Mouse (Mus musculus) right cerebral cortex, postnatal 14 days (tissue): ENCODE measurements at regions not wholly inside any gene's neighbourhood (a gene's known extent, or its start where the extent isn't known, plus 50 kb on each side); places are given as distances from the start of the nearest gene placed in this dataset.

Source experiments
- DNase-seq: peaks from one replicate; pipeline ENCODE4 v3.0.0; 2022

DNA sequence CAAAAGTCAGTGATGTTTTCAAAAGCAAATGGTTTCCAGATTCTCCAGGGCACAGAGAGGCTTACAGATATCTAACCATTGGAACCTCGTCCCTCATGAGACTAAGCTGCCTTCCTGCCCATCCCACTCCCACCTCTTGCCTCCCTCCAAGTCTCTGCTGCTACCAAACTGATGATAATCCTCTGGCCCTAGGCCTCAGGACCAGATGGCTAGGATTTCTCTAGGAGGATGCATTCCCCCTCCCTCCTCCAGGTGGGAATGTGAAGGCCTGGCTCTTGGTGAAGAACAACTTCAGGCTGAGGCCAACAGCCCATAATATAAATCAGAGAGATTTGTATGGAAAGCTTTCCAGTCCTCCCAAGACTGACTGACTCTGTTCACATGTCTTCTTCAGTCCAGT lies 198.9 kb upstream of the Cdh5 start:
- DNase-seq, result no peak

DNA sequence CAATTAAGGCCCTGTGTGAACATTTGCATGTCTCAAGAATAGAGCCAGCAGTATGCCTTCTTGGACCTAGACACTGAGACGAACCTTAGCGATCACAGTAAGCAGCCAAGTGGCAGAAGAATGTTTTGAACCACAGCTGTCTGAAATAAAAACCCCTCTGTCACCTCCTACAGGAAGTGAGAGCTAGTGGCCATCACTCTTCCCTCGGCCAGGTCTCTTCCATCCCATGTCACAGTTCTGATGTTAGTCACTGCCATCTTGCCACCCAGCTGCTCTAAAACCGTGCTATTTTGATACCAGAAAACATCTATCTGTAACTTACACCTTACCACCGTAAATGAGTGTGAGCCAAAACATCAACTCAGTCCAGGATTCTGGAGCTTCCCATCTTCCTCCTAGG lies 197.8 kb upstream of the Cdh5 start:
- DNase-seq, result no peak

DNA sequence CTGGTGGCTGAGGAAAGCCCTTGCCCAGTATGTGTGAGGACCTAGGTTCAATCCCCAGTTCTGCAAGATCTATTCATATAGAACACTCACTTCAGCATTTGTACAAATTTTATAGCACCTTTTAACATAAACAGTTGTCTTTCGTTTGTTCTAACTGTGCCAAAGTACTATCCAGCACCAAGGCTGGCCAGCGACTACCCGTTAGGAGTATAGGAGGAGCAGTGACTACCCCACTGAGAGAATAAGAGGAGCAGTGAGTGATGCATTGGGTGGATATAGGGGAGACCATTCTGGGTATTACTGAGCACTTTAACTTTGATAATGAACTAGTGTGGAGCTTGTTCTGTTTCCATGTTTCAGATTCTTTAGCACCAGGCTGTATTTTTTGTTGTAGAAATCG lies 193.8 kb upstream of the Cdh5 start:
- no peak for DNase-seq

DNA sequence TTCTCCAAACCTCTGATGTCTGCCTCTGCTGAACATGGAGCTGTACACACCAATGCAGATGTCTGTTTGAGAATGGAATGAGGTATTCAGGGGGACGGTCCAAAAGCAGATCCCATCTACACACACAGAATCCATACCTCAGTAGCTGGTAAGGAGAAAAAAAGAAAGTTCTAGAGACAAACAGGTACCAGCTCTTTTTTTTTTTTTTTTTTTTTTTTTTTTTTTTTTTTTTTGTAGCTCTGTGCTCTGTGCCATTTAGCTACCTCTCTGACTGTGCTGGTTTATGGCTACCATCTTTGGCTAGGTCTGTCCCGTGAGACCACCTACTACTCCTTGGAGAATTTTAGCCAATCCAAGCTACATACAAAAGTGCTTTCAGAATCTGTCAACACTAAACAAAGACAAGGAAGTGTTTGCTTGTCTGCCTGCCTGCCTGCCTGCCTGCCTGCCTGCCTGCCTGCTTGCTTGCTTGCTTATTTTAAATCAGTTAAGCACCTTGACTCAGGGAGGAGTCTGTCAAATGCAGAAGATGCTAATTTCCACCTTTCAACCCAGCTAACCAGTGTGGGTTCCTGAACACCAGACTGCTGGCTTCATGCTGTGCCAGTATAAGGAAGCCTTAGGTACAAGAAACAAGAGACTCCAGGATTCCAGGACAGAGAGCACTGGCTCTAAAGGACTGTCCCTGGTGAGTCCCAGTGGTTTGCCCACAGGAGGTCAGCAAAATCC lies 190.0 kb upstream of the Cdh5 start:
- no peak for DNase-seq

DNA sequence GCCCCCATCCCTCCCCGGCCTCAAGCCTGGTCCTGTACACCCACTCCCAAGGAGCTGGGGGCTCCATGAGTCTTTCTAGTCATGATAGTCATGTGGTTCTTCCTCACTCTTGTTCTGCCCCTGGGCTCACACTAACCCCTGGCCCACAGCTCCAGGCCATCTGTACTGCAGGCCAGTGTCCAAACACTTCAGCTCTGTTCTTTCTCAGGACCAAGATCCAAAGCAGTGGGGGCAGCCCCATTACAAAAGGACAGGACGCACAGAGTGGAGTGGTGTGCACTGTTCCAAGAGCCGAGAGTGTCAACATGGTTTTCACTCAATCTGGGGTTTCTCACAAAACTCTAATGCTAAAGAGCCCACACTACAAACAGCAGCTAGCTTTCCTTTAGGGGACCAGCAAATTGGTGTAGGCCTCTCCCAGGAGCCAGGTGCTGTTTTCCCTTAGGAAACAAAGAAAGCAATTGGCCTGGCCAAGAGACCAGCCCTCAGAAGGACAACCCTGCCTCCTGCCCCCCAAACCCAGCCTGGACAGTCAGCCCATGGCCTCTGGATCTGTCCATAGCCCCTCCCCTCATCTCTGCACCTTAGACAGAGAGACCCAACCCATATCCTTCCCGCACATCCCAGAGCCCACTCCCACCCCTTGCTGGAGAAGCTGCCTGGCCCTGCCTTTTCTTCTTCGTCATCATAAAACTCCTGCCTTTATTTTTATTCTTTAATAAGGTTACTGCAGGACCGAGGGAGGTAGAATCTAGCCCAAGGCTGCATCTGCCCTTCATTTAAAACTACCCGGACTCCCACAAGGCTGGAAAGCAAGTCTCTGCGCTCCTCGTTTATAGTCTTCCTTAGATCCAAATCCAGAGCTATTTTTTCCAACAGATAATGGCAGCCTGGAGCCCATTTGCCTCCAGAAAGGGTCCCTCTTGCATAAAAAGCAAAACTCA lies 188.2 kb upstream of the Cdh5 start:
- DNase-seq, result no peak

DNA sequence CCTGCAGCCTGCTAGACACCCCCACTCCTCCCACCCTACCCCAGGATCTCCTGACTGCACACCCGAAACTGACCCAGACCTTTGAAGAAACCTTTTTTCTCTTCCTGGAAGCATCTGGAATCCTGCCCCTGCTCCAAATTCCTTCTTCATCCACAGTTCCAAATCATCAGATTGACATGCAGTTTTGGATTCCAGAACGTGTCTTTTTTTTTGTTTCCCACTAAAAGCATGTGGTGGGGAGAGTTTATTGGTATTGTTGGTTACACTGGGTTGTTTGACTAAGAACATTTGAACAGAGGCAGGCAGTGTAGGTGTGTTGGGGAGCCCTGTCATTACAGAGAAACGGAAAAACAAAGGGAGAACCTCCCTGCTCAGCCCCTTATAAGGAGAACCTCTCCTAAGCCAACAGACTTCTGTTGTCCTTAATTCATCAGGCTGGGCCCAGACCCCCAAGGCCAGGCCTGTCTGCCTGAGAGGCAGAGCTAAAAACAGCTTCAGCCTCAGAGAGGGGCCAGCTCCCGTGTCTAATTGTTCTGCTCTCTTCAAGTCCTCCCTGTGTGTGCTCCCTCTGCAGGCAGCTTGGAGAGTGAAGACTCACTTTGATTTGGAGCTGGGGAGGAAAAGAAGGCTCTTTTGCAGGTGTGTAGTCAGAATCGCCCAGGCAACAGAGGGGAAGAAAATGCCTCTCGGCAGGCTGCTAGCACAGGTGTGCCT lies 187.3 kb upstream of the Cdh5 start:
- DNase-seq, result peak; percentile 44

DNA sequence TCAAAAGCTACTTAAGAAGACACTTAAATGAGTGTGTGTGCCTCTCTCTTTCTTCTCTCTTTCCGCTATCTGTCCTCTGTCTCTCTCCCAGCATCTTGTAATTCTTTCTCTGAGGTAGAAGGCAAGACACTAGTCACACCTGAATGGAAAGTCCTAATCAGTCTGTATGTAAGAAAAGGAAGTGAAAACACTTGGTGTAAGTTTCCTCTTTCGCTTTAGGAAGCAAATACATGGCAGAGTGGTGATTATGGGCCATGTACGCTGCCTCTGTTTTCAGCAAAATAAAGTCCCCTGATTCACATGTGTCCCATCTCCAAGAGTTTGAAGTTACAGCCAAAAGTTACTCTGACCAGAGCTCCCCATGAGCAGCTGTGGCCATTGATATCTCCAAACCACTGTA lies 182.1 kb upstream of the Cdh5 start:
- no peak for DNase-seq

DNA sequence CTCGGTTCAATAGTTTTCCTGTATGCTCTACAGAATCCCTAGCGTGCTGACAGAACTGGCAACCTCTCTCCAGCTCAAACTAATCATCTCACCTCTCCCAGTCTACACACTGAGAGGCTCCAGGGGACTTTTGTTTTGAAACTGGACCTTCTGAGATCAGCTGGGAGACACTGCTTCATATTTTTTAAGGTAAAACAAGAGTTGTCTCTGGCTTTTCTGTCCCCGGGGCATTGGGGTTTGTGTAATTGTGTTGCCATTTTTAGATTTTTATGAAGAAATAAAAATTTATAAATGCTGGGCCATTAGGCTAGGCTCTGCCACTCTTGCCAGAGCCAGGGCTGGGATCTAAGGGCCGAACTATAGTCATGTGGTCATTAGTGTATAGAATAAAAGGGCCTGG lies 179.8 kb upstream of the Cdh5 start:
- DNase-seq, result no peak

DNA sequence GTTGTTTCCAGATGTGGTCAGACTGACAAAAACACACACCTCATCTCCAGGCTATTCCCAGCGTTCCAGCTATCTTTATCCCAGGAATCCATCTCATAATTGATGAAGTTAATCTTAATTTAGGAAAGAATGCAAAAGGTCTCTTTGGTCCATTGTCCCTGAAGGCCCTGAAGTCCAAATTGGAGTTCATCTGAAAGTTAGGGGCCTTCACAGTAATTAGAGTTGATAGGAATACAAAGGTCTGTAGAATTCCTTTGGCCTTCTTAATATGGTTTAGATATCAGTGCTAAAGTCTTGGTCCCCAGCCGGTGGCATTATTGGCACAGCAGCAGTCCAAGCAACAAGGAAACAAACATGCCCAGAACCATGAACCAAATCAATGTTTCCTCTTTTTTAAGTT lies 178.7 kb upstream of the Cdh5 start:
- DNase-seq, result no peak

DNA sequence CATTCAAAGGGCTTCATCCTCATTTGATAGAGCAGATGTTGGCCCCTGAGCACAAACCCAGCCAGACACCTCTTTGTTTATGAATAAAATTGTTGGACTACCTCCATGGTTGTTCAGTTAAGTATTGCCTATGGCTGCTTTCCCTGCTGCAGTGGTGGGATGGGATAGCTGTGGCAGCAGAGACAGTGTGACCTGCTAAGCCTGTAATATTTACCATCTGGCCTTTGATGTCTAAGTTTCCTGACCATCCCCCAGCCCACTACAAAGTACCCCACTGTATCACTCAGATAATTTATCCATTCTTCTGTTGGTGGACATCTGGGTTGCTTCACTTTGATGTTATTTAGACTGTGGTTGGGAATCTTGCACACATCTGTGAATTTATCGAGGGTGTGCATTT lies 168.7 kb upstream of the Cdh5 start:
- DNase-seq, result no peak

DNA sequence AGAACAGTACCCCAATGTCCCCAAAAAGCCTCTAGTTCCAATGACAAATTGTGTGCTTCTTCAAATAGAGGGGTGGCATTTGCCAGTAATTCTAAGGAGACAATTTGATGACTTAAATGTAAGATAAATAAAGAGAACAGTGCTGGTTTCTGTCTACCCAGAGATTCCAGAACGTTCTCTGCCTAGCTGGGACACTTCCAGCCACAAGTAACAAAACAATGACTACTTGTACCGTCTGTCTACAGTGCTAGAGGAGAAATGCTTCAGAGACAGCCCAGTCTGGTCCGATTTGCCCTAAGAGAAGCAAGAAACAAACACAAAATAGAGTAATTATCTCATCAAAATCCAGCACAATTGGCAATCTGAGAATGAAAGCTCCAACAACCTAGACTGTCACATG lies 164.9 kb upstream of the Cdh5 start:
- no peak for DNase-seq

DNA sequence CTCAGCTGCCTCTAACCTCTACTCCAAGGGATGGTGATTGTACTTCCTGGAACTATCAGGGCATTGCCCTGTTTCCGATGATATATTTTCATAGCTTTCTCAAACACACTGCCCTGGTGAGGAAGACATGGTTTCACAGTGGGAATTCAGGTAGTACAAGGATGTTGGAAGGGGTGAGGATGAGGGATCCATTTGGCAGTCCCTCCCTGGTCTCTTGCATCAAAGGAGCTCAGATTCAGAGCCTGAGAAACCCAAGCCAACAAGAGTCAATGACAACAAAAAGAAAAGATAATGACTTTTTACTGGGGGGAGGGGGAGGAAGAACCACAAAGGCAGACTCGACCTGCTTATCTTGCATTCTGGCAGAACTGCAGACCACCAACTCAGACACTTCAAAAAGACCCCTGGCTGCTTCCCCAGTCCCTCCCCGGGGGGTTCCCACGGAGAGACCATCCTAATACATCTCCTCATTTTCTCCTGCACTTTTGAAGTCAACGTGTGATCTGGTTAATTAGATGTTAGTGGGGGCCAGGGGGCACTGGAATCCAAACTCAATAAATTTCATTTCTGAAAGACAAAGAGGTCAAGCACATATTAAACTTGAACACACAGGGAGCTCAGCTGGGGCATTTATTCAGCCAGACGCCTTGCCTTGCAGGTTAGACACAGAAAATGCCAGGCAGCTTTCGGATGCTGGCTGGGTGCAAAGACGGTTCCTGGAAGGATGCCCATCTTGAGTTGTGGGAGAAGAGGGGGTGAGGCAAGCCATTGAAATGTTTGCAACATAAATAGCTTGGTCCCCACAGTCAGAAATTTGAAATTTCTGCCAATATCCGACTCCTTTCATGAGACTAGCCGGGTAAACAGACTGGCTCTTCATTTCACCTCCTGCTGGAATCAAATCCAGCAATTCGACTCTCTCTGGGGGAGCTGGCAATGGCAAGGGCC lies 162.9 kb upstream of the Cdh5 start:
- DNase-seq, result peak; percentile 47

DNA sequence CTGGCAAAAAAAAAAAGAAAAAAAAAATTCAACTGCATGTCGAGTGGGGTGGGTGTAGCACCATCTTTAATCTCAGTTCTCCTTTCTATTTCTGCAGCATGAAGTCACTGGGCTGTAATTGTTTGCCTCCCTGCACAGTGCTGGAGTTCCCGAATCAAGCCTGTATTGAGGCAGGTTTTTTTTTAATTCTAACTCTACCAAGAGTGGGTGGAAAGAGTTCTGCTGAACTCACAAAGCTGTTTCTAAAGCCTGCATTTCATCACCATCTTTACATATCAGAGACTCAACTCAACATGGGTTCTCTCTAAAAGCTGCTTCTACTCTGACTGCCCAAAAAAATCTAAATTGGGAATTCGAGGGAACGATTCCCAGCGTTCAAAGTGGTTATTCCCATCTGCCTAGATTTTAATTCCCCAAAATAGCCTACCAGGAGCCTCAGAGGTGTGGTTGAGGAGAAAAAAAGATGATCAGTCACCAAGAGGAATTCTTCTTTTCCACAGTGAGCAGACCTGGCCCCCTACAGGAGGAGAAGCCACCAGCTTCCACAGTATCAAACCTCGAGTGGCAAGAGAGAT lies 160.4 kb upstream of the Cdh5 start:
- DNase-seq, result no peak

DNA sequence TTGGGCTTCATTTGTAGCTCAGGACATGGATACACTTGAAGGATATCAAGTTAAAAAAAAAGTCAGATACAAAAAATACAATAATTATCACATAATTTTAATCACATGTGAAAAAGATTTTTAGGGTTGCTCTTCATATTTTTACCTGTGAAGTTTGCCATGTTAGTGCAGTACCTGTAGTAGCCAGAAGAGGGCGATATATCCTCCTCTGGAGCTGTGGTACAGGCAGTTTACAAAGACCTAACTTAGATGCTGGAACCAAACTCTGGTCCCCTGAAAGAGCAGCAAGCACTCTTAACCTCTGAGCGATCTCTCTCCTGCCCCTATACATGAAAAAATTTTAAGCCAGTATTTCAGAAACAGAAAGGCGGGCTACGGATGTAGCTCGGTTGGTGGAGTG lies 153.0 kb upstream of the Cdh5 start:
- no peak for DNase-seq

DNA sequence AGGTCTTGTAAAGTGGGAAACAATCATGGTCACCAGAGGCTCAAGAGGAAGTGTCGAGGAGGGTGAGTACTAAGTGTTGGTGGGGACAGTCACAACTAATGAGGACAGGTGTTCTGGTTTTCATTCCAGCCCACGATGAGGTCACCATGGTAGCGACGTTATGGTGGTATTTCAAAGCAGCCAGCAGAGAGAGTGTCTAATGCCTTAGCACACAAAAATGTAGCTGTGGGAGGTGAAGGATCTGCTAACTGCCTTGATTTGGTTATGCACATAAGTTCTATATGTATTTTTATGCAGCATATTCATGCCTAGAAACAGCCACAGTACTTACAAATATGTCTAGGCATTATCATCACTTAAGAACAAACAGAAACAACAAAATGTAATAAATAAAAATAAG lies 151.0 kb upstream of the Cdh5 start:
- no peak for DNase-seq

DNA sequence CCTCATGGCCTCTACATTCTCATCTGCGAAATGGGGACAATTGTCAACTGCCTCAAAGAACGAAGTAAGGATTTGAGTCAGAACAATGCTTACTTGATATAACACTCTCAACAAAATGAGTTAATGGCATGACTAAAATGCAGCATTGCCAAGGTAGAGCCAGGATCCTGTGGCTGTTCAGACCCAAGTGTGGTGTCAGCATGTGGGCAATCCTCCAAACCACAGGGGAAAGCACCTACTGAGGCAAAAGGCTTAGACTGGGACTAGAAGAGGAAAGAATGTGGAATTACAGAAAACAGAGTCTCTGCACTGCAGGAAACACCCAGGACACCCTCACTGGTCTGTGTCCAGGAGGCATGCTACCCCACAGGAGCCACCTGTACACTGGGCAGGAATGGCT lies 147.8 kb upstream of the Cdh5 start:
- no peak for DNase-seq

DNA sequence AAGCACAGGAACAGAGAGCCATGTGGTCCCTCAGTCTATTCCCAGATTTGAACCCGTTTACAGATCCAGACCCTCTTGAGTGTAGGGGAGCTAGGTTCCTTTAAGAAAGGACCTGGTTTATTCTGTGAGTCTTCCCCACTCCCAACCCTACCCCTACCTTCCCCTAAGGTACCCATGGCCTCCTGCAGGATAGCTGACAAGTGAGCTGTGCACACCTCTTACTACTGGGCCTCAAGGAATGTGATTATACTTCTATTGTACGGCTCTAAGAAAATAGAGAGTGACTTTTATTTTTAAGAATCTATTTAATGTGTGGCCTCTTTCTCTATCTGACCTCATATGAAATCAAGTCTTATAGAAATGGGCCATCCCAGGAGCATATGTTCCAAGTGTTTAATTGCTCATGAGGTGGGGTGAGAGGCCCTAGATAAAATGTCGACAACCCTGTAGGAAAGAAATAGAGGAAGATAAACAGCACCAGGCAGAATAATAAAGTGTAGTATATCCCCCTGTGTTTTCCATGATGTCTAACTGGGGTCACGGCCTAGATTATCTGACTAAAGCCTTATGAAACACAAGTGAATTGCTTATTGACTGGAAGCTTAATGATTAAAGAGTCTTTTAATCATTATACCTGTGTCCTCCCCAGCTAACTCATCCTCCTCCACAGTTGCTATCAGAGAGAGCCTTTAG lies 145.7 kb upstream of the Cdh5 start:
- no peak for DNase-seq

DNA sequence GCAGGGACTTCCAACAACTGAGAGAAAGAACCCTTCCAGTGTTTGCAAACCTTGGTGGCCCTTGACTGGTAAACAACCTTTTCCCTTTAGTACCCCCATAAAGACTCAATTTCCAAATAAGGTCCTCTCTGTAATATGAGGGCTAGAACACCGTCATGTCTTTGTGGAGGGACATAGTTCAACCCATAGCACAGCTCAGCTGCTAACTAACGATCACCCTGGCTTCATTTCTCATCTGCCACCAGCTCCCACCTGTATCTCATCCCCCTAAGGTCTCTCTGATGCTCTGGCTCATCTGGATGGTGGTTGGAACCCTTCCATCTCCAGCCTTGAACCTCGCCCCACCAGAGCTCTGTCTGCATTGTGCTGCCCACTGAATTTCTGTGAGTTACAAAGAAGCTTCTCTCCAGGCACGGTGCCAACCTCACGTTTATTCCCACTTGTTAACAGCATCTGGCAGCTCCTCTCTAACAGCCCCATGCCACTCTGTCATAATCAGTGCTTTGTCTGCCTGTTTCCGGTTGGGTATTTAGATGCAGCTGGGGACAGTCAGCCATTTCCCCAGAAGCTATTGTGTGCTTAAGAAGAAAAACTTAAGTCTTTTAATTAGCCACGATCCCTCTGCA lies 137.0 kb upstream of the Cdh5 start:
- DNase-seq, result peak; percentile 47

DNA sequence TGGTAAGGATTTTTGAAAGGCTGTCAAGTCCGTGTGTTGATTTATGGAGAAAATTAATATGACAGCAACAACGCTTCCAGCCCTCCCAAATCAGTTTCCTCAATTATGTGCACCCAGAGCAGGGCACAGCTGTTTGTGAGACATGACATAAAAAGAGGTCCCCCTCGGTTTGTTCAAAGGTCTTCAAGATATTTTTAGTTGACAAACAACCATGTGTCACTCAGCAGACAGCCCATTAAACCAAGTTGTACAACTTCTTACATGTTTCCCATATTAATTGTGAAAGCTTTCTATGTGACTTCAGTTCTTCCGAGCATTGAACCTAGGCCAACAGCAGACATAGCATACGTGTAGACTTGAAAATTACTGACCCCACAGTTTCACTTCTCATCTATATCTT lies 131.5 kb upstream of the Cdh5 start:
- DNase-seq, result no peak

DNA sequence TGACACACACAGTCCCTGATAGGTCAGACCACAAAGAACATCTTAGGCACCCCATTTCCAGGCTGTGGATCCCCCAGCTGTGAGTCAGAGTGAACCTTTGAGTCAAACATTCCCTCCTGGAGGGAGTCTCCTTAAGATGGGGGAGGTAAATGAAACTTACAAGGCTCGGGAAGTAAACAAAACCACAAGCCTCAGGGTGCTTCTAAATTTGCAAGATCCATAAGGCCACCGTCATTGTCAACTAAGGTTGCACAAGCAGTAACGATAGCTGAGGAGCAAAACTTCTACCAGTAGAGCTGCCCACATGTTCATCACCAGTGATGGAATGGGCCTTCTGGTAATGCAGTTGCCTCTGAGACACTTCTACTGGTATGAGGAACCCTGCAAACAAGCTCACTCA lies 130.9 kb upstream of the Cdh5 start:
- DNase-seq, result no peak

DNA sequence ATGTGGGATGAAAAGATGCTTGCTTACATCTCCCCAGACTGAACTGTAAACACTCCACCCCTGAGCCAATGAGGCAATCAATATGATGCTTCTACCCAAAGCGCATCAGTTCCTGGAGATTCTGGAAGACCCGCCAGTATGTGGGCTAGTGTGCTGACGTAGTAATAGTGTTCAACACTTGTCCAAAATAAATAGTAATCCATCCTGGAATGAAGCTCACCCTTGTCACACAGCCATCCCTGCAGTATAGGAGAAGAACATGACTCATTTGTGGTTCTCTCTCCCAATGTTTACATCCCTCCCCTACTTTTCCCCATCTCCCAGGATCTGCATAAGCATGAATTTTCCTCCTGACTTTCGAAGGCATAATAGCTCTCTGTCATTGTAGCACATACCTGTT lies 130.5 kb upstream of the Cdh5 start:
- DNase-seq, result no peak
